Mouse (Mus musculus) MEL (cell line): ENCODE measurements at regions not wholly inside any gene's neighbourhood (a gene's known extent, or its start where the extent isn't known, plus 50 kb on each side); places are given as distances from the start of the nearest gene placed in this dataset.

Experiments
- DNase-seq: peaks from one replicate; pipeline ENCODE4 v3.0.0; 2011; ENCODE audit warnings: low read depth, low spot score
- H3K27ac ChIP-seq: 2 replicates; pipeline ENCODE4 v1.5.1; 2012; ENCODE audit warnings: low read depth, mild to moderate bottlenecking, control low read depth, low read length, moderate library complexity; ENCODE audit not compliant: control insufficient read depth
- H3K27me3 ChIP-seq, 2 experiments: fragments of 150-350 bp in 1 of 2; sonication (generic) in 1 of 2; 2 replicates each; pipeline ENCODE4 v1.6.1; 2012; ENCODE audit warnings: low read length in 2 of 2, mild to moderate bottlenecking in 2 of 2, improper control_type of control experiment in 1 of 2, moderate library complexity in 1 of 2; ENCODE audit not compliant: insufficient read depth in 2 of 2, control insufficient read depth in 1 of 2
- H3K36me3 ChIP-seq, 2 experiments: 2 replicates each; pipeline ENCODE4 v1.6.1; 2012 to 2014; ENCODE audit warnings: low read length in 2 of 2, improper control_type of control experiment in 1 of 2, inconsistent platforms in 1 of 2, mild to moderate bottlenecking in 1 of 2; ENCODE audit not compliant: insufficient read depth in 2 of 2, control insufficient read depth in 1 of 2
- H3K4me1 ChIP-seq, 2 experiments: fragments of 150-350 bp in 1 of 2; sonication (generic) in 1 of 2; 2 replicates each; pipeline ENCODE4 v1.6.1; 2012; ENCODE audit warnings: low read length in 2 of 2, improper control_type of control experiment in 1 of 2, mild to moderate bottlenecking in 1 of 2; ENCODE audit not compliant: insufficient read depth in 2 of 2, control insufficient read depth in 1 of 2
- H3K4me3 ChIP-seq, 2 experiments: fragments of 150-350 bp in 1 of 2; sonication (generic) in 1 of 2; 2 replicates each; pipeline ENCODE4 v1.5.1; 2012; ENCODE audit warnings: low read depth in 2 of 2, low read length in 2 of 2, mild to moderate bottlenecking in 2 of 2, moderate library complexity in 2 of 2, control low read depth in 1 of 2, improper control_type of control experiment in 1 of 2; ENCODE audit not compliant: control insufficient read depth in 1 of 2, insufficient read depth in 1 of 2
- H3K79me2 ChIP-seq: 2 replicates; pipeline ENCODE4 v1.6.1; 2012; ENCODE audit warnings: mild to moderate bottlenecking, low read length, moderate library complexity; ENCODE audit not compliant: control insufficient read depth, poor library complexity, insufficient read depth
- H3K9ac ChIP-seq: 2 replicates; pipeline ENCODE4 v1.6.1; 2012; ENCODE audit warnings: low read depth, mild to moderate bottlenecking, control low read depth, low read length, moderate library complexity; ENCODE audit not compliant: control insufficient read depth, poor library complexity, severe bottlenecking
- H3K9me3 ChIP-seq: fragments of 150-350 bp; sonication (generic); replicated peaks from 2 replicates; pipeline ENCODE4 v1.6.1; 2012; ENCODE audit warnings: mild to moderate bottlenecking, low read length, improper control_type of control experiment, moderate library complexity; ENCODE audit not compliant: insufficient read depth
- CHD2 ChIP-seq: IDR thresholded peaks from 2 replicates; pipeline ENCODE4 v1.6.1; 2011; ENCODE audit warnings: low read length, improper control_type of control experiment
- EP300 ChIP-seq, 2 experiments: IDR thresholded peaks; 2 replicates each; pipeline ENCODE4 v1.6.1; 2011; ENCODE audit warnings: improper control_type of control experiment in 2 of 2, low read length in 2 of 2, low read depth in 1 of 2, mild to moderate bottlenecking in 1 of 2
- GATA1 ChIP-seq: IDR thresholded peaks from 2 replicates; pipeline ENCODE4 v1.6.1; 2011; ENCODE audit warnings: low read depth, low read length, improper control_type of control experiment
- MAFK ChIP-seq: IDR thresholded peaks from 2 replicates; pipeline ENCODE4 v1.6.1; 2011; ENCODE audit warnings: low read depth, mild to moderate bottlenecking, low read length, improper control_type of control experiment, borderline replicate concordance
- MAX ChIP-seq: IDR thresholded peaks from 2 replicates; pipeline ENCODE4 v1.6.1; 2011; ENCODE audit warnings: low read length, improper control_type of control experiment
- MAZ ChIP-seq: IDR thresholded peaks from 2 replicates; pipeline ENCODE4 v1.6.1; 2012; ENCODE audit warnings: low read depth, mild to moderate bottlenecking, inconsistent platforms, low read length, improper control_type of control experiment
- NELFE ChIP-seq: IDR thresholded peaks from 2 replicates; pipeline ENCODE4 v1.6.1; 2011; ENCODE audit warnings: low read depth, low read length, improper control_type of control experiment
- NRF1 ChIP-seq: IDR thresholded peaks from 2 replicates; pipeline ENCODE4 v1.6.1; 2014; ENCODE audit warnings: low read depth, mild to moderate bottlenecking, inconsistent platforms, low read length, improper control_type of control experiment, moderate library complexity; ENCODE audit not compliant: poor library complexity, insufficient read depth, severe bottlenecking
- RAD21 ChIP-seq: IDR thresholded peaks from 2 replicates; pipeline ENCODE4 v1.6.1; 2011; ENCODE audit warnings: mild to moderate bottlenecking, low read depth, low read length, improper control_type of control experiment
- RCOR1 ChIP-seq: IDR thresholded peaks from 2 replicates; pipeline ENCODE4 v1.6.1; 2012; ENCODE audit warnings: low read depth, mild to moderate bottlenecking, inconsistent platforms, low read length, improper control_type of control experiment
- TCF12 ChIP-seq: IDR thresholded peaks from 2 replicates; pipeline ENCODE4 v1.6.1; 2014; ENCODE audit warnings: low read depth, mild to moderate bottlenecking, inconsistent platforms, low read length, improper control_type of control experiment, moderate library complexity
- USF1 ChIP-seq: IDR thresholded peaks from 2 replicates; pipeline ENCODE4 v1.6.1; 2014; ENCODE audit warnings: low read depth, mild to moderate bottlenecking, inconsistent platforms, low read length, improper control_type of control experiment, moderate library complexity
- ZMIZ1 ChIP-seq: IDR thresholded peaks from 2 replicates; pipeline ENCODE4 v1.6.1; 2012; ENCODE audit warnings: low read depth, mild to moderate bottlenecking, inconsistent platforms, low read length, improper control_type of control experiment, moderate library complexity
- ZNF384 ChIP-seq: IDR thresholded peaks from 2 replicates; pipeline ENCODE4 v1.6.1; 2012; ENCODE audit warnings: low read depth, mild to moderate bottlenecking, inconsistent platforms, low read length, improper control_type of control experiment

- no peak for DNase-seq
- Histone ChIP-seq H3K27ac (no peak overlapping the region), H3K36me3 (no peaks in the 10 kb centered on the region), H3K9me3 (no peaks in the 10 kb centered on the region), H3K4me1 (no peaks in the 10 kb centered on the region), H3K9ac (no peak overlapping the region), H3K4me3 (no peak overlapping the region), H3K27me3 (no peaks in the 10 kb centered on the region), H3K79me2 (no peaks in the 10 kb centered on the region)
- no peak for TF ChIP-seq ZMIZ1
- no peak for TF ChIP-seq GATA1
- no peak for TF ChIP-seq TCF12
- no peak for TF ChIP-seq NRF1
- no peak for TF ChIP-seq MAFK
- TF ChIP-seq MAX: no peak
- no peak for TF ChIP-seq RCOR1
- TF ChIP-seq NELFE: no peak
- TF ChIP-seq CHD2: no peak
- no peak for TF ChIP-seq USF1
- TF ChIP-seq EP300 (IDR thresholded peaks at IDR 0.05; ENCODE audit: low read depth in 1 of 2, low read length in 2 of 2): no peak
These were observed 281.4 kb downstream of the Otol1 start for GRCm38 (mm10) chr3:70288590-70289388.

- H3K9me3 ChIP-seq: no peaks in the 10 kb centered on the region
- no peaks in the 10 kb centered on the region for H3K27me3 ChIP-seq
- no peaks in the 10 kb centered on the region for H3K79me2 ChIP-seq
- no peaks in the 10 kb centered on the region for H3K36me3 ChIP-seq
- H3K4me1 ChIP-seq: no peaks in the 10 kb centered on the region
- no peak overlapping the region for H3K9ac ChIP-seq
- no peak for DNase-seq
- no peak overlapping the region for H3K27ac ChIP-seq
- H3K4me3 ChIP-seq: no peak overlapping the region
- no peak for TF ChIP-seq ZNF384
These were observed 300.1 kb downstream of the Otol1 start for GRCm38 (mm10) chr3:70307556-70307955.

- no peaks in the 10 kb centered on the region for H3K79me2 ChIP-seq
- no peak overlapping the region for H3K4me3 ChIP-seq
- no peak overlapping the region for H3K9ac ChIP-seq
- H3K9me3 ChIP-seq: no peaks in the 10 kb centered on the region
- no peak overlapping the region for H3K27ac ChIP-seq
- no peak for DNase-seq
- no peaks in the 10 kb centered on the region for H3K27me3 ChIP-seq
- H3K4me1 ChIP-seq: no peaks in the 10 kb centered on the region
- TF ChIP-seq CHD2 (no peak), RAD21 (no peak), EP300 (IDR thresholded peaks at IDR 0.05; ENCODE audit: low read depth in 1 of 2, low read length in 2 of 2) (no peak), MAZ (no peak)
- H3K36me3 ChIP-seq: no peaks in the 10 kb centered on the region
These were observed 300.6 kb downstream of the Otol1 start for GRCm38 (mm10) chr3:70308061-70308461.
